Mouse (Mus musculus): ENCODE results near the gene Clta.

Gene Clta

GRCm38 (mm10) chr4:43980236-43980635 lies 24.0 kb upstream of the Clta start:
- DNase-seq (ENCODE audit: low read depth), result no peak

GRCm38 (mm10) chr4:43980846-43981245 lies 23.4 kb upstream of the Clta start:
- DNase-seq (ENCODE audit: low read depth), result no peak

GRCm38 (mm10) chr4:43981251-43981650 lies 23.0 kb upstream of the Clta start:
- no peak for DNase-seq (ENCODE audit: low read depth)

GRCm38 (mm10) chr4:43982053-43982732 lies 22.1 kb upstream of the Clta start:
- peak; percentile 96 for DNase-seq (ENCODE audit: low read depth)

GRCm38 (mm10) chr4:43983181-43983580 lies 21.1 kb upstream of the Clta start, which contains the start of gene Ccin:
Ccin (plus strand) TSS chr4:43983483.
- DNase-seq (ENCODE audit: low read depth), result no peak

- no peak for DNase-seq (ENCODE audit: low read depth)
These were observed 20.5 kb upstream of the Clta start for GRCm38 (mm10) chr4:43983756-43984155.

- DNase-seq (ENCODE audit: low read depth), result no peak
These were observed 19.9 kb upstream of the Clta start for GRCm38 (mm10) chr4:43984326-43984725.

- no peak for DNase-seq (ENCODE audit: low read depth)
These were observed 15.3 kb upstream of the Clta start for GRCm38 (mm10) chr4:43988976-43989375.

- DNase-seq (ENCODE audit: low read depth), result no peak
These were observed 11.2 kb upstream of the Clta start for GRCm38 (mm10) chr4:43993072-43993471.

- DNase-seq (ENCODE audit: low read depth), result no peak
These were observed 9.9 kb upstream of the Clta start for GRCm38 (mm10) chr4:43994342-43994741.

- no peak for DNase-seq (ENCODE audit: low read depth)
These were observed 630 bp upstream of the Clta start for GRCm38 (mm10) chr4:44003622-44004021.

- no peak for DNase-seq (ENCODE audit: low read depth)
These were observed 564 bp downstream of the Clta start for GRCm38 (mm10) chr4:44004623-44005409.

GRCm38 (mm10) chr4:44010176-44010575 lies 5.9 kb downstream of the Clta start:
- peak; percentile 53 for DNase-seq (ENCODE audit: low read depth)

- DNase-seq (ENCODE audit: low read depth), result no peak
These were observed 6.6 kb downstream of the Clta start for GRCm38 (mm10) chr4:44010893-44011292.

- DNase-seq (ENCODE audit: low read depth), result no peak
These were observed 7.5 kb downstream of the Clta start for GRCm38 (mm10) chr4:44011799-44012198.

- DNase-seq (ENCODE audit: low read depth), result peak; percentile 95
These were observed 8.4 kb downstream of the Clta start for GRCm38 (mm10) chr4:44012376-44013367.

GRCm38 (mm10) chr4:44013391-44014070 lies 9.3 kb downstream of the Clta start:
- DNase-seq (ENCODE audit: low read depth), result peak; percentile 26

GRCm38 (mm10) chr4:44016071-44016470 lies 11.8 kb downstream of the Clta start:
- DNase-seq (ENCODE audit: low read depth), result no peak

GRCm38 (mm10) chr4:44016791-44017190 lies 12.5 kb downstream of the Clta start:
- DNase-seq (ENCODE audit: low read depth), result no peak

GRCm38 (mm10) chr4:44022323-44022722 lies 18.1 kb downstream of the Clta start:
- DNase-seq (ENCODE audit: low read depth), result peak; percentile 89

- DNase-seq (ENCODE audit: low read depth), result no peak
These were observed 18.5 kb downstream of the Clta start for GRCm38 (mm10) chr4:44022766-44023165.

GRCm38 (mm10) chr4:44023681-44024080 lies 19.4 kb downstream of the Clta start:
- DNase-seq (ENCODE audit: low read depth), result no peak

All from induced T-regulatory cell, adult 2 months (primary cell).